20 mouse cellular contexts compared by ENCODE assay signal in genomic region chr1:58407321-58407720, GRCm38 (mm10).
"Had no signal": no experiment of that assay in that cellular context is flagged by ENCODE, and none has a peak within 500 bp of the region (broad histone marks: within the 10 kb centered on the region; RNA-seq: fewer than 3 reads in every experiment).

No protein-coding gene starts in this region.

- H3K9ac ChIP-seq: intestine, embryonic 15.5 days; kidney, embryonic 15.5 days; limb, embryonic 12.5 days; limb, embryonic 15.5 days; liver, embryonic 12.5 days; liver, embryonic 15.5 days had no signal

- H3K4me1 ChIP-seq: intestine, embryonic 15.5 days; kidney, embryonic 15.5 days; limb, embryonic 12.5 days; limb, embryonic 15.5 days; liver, embryonic 12.5 days; liver, embryonic 15.5 days; midbrain, embryonic 10.5 days had no signal

- H3K27me3 ChIP-seq: intestine, embryonic 15.5 days; kidney, embryonic 15.5 days; limb, embryonic 12.5 days; limb, embryonic 15.5 days; liver, embryonic 12.5 days; liver, embryonic 15.5 days had no signal

- H3K4me3 ChIP-seq: intestine, embryonic 15.5 days; kidney, embryonic 15.5 days; limb, embryonic 12.5 days; limb, embryonic 15.5 days; liver, embryonic 12.5 days; liver, embryonic 15.5 days; midbrain, embryonic 10.5 days had no signal

- H3K27ac ChIP-seq: intestine, embryonic 15.5 days; kidney, embryonic 15.5 days; limb, embryonic 12.5 days; limb, embryonic 15.5 days; liver, embryonic 12.5 days; liver, embryonic 15.5 days; midbrain, embryonic 10.5 days had no signal

- ATAC-seq: intestine, embryonic 15.5 days; liver, embryonic 12.5 days; midbrain, embryonic 16.5 days had no signal

- H3K4me2 ChIP-seq: intestine, embryonic 15.5 days; kidney, embryonic 15.5 days; limb, embryonic 12.5 days; limb, embryonic 15.5 days; liver, embryonic 12.5 days; liver, embryonic 15.5 days had no signal

- DNase-seq: kidney, adult 11 months; kidney, adult 8-10 months; kidney, postnatal 10 days; kidney, postnatal 4 days; left cerebral cortex, postnatal 4 days; lung, adult 2 months; lung, postnatal 14 days; lung, postnatal 4 days; right cerebral cortex, adult 18-20 months; right cerebral cortex, postnatal 14 days; right cerebral cortex, postnatal 4 days; thymus, postnatal 36 days had no signal

- H3K9me3 ChIP-seq: intestine, embryonic 15.5 days; kidney, embryonic 15.5 days; limb, embryonic 12.5 days; limb, embryonic 15.5 days; liver, embryonic 12.5 days; liver, embryonic 15.5 days; midbrain, embryonic 10.5 days had no signal
